Mouse (Mus musculus): ENCODE results near the gene Znrf2.

Gene Znrf2

GRCm38 (mm10) chr6:54914977-54915376, 98.3 kb downstream of the Znrf2 start:
- no peak for DNase-seq (ENCODE audit: low read depth)

DNA sequence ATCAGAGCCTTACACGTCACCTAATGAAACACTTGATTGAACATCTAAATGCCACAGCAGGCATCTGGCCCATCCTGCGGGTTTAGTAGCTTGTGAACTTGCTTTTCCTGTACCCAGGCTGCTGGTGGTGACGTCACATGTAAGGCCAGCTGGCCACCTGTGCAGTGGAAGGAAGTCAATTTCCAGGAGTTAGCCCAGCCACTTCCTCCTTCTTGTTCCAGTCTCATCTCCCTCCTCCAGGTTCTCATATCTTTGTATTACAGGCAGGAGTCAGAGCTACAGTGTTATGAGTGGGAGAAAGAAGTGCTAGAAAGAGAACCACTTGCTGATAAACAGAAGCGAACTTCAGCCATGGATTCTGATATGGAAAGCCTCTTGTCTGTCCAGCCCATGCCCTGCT, 99.4 kb downstream of the Znrf2 start:
- DNase-seq (ENCODE audit: low read depth) = no peak

DNA sequence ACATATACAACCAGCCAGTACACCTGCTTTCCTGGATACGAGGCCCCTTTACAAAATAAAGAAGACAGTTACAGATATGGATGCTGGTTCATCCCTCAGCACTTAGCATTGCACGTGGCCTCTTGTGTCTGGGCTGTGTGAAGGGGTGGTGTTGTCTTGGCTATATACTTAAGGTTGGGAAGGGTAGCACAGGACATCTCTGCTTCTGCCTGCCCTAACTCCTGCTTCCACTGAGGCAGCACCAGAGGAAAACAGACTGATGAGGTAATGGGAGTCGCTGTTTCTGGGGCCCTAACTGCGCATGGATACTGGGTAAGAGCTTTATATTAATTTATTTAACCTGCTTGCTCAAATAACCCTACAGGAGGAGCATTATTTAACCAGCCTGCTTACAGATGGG, 100.2 kb downstream of the Znrf2 start:
- no peak for DNase-seq (ENCODE audit: low read depth)

DNA sequence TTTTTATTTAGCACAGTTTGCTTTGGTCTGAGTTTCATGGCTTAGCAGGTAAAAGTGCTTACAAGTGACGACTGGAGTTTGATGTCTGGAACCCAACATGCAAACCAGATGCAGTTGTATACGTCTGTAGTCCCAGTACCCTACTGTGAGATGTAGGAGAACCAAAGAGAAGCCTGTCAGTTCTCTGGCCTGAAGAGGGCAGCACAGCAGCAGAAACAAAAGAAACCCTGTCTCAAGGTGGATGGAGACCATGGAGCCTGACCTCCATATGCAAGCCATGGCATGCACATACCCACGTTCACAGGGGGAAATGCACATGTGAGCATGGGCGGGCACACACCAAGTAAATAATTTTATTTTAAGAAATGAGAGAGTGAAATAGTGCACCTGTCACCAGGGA, 100.8 kb downstream of the Znrf2 start:
- DNase-seq (ENCODE audit: low read depth) = peak; percentile 36

- DNase-seq (ENCODE audit: low read depth) = no peak
Observed at GRCm38 (mm10) chr6:54918521-54918920, 101.8 kb downstream of the Znrf2 start.

- DNase-seq (ENCODE audit: low read depth) = no peak
Observed at GRCm38 (mm10) chr6:54924538-54924937, 107.8 kb downstream of the Znrf2 start.

DNA sequence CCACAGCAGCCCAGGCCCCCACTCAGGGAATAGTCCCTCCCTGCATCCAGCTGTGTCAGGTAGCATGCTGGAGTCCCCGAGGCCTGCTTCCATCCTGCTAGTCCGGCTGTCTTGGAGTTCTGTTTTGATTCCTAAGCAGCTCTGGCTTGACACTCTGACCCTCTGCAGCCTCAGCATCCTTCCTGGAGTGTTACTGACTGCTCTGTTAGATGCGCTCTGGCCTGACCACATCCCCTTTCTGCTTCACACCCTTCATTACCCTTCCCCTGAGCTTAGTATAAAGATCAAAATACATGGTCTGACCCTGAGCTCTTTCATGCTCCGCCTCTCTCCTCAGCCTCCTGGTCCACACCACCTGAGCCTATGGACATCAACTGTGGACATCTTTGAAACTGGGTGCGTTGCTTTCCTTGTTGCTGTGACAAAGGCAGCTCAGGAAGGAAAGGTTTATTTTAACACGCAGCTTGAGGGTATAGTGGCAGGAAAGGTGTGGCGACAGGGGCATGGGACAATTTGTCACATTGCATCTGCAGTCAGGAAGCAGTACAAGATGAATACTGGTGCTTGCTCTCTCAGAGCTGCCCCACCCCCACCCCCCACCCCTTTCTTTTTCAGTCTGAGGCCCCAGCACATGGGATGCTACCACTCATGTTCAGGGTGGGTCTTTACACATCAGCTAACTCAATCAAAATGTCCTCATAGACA, 109.2 kb downstream of the Znrf2 start:
- DNase-seq (ENCODE audit: low read depth) = no peak

DNA sequence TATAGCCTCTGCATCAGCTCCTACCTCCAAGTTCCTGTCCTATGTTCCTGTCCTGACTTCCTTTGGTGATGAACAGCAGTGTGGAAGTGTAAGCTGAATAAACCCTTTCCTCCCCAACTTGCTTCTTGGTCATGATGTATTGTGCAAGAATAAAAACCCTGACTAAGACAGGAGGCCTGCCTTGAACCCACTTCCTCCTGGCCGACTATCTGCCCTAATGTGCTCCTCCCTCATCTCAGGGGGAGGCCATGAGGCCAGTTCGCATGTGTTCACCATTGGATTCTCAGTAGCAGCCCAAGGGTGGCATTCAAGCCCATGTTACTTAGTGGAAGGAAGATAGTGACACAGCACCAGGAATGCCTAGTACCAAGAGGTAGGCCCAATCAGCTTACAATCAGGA, 110.2 kb downstream of the Znrf2 start:
- DNase-seq (ENCODE audit: low read depth) = no peak

- no peak for DNase-seq (ENCODE audit: low read depth)
Observed at GRCm38 (mm10) chr6:54927946-54928345, 111.2 kb downstream of the Znrf2 start.

- no peak for DNase-seq (ENCODE audit: low read depth)
Observed at GRCm38 (mm10) chr6:54931641-54932040, 114.9 kb downstream of the Znrf2 start.

DNA sequence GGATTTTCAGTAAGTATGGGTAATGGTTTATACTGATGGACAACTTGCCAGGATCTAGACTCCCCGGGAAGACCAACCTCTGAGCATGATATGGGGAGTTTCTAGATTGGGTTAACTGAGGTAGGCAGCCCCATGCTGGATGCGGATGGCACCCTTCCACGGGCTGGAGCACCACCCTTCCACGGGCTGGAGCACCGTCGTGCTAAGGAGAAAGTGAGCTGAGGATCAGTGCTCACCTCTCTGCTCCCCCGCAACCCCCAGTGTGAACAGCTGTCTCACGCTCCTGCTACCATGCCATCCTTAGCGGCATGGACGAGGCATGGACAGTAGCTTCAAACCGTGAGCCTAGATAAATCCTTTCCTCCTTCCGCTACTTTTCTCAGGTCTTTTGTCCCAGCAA, 115.8 kb downstream of the Znrf2 start:
- no peak for DNase-seq (ENCODE audit: low read depth)

DNA sequence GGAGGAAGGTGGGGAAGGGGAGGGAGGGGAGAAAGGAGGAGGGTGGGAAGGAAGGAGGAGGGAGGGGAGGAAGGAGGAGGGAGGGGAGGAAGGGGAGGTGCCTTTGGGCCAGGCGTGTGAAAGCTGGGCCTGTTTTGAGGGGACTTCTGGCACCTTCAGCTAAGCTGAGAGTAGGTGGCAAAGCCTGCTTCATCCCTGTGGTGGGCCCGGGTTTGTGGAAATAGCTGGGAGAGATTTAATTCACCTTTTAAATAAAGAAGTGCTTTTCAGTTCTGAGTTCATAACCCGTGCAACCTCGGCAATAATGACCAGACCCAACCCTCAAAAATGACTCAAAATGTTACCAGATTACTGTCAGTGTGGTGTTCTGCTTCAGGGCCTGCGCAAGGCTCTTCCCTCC, 116.5 kb downstream of the Znrf2 start:
- DNase-seq (ENCODE audit: low read depth) = no peak

- DNase-seq (ENCODE audit: low read depth) = no peak
Observed at GRCm38 (mm10) chr6:54933866-54934265, 117.2 kb downstream of the Znrf2 start.

- no peak for DNase-seq (ENCODE audit: low read depth)
Observed at GRCm38 (mm10) chr6:54934313-54934712, 117.6 kb downstream of the Znrf2 start.

DNA sequence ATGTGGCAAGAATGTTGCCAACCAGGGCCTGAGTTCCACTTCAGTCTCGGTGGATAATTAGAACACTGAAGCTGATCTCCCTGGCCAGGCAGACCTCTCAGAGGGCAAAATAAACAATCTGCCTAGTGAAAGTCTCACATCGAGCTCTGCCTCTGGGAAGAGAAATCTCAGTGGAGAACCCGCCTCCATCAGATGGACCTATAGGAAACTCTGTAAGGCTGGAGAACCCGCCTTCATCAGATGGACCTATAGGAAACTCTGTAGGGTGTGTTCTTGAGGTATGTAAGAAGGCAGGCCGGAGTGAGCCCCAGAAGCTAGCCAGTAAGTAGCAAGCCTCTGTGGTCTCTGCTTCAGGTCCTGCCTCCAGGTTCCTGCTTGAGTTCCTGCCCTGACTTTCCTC, 118.2 kb downstream of the Znrf2 start:
- no peak for DNase-seq (ENCODE audit: low read depth)

GRCm38 (mm10) chr6:54936496-54936895, 119.8 kb downstream of the Znrf2 start:
- no peak for DNase-seq (ENCODE audit: low read depth)

DNA sequence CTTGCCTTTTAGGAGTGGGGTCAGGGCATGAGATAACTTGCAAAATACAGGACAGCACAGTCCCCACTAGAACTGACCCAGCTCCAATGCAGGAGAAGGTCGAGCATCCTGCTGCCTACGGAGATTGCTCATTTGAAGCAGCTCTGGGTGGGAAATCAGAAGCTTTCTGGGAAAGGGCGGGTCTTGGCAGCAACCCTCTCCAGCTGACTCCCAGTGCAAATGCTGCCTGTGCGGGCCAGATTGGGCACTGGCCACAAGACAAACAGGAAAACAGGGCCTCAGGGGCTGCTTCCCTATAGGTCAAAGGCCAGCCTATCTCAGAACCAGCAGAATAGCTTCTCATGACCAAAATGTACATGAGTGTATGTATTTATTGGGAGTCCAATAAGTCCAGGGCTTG, 122.9 kb downstream of the Znrf2 start:
- DNase-seq (ENCODE audit: low read depth) = no peak

GRCm38 (mm10) chr6:54940126-54940525, 123.4 kb downstream of the Znrf2 start:
- DNase-seq (ENCODE audit: low read depth) = no peak

DNA sequence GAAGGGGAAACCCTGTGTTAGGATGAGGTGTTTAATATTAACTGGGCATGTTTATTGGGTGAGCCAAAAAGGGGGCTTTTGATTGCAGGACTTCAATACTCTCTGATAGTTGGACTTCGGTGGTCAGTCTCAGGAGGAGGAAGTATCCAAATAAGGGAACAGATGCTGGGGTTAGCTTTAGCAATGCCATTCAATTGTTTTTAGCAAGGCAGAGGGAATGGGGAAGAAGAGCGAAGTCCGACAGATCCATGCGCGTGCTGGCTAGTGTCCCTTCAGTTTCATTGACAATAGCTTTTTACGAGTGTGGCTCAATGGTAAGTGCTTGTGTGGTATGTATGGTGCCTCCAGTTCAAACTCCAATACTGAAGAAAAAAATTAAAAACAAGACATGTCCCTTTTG, 124.4 kb downstream of the Znrf2 start:
- no peak for DNase-seq (ENCODE audit: low read depth)

Data from c-Kit-positive CD71-negative TER-119-negative erythroid progenitor cells, embryonic 14.5 days (primary cell).